Mouse (Mus musculus): ENCODE data around the gene Pigp.
"Not testable (repeated sequence)": the region's sequence is repeated elsewhere in the genome, so short reads cannot be mapped to it uniquely, and the experiment has no call there.

Gene Pigp

GRCm38 (mm10) chr16:94356776-94357494, 14.7 kb downstream of the Pigp start:
- no peak for DNase-seq

DNA sequence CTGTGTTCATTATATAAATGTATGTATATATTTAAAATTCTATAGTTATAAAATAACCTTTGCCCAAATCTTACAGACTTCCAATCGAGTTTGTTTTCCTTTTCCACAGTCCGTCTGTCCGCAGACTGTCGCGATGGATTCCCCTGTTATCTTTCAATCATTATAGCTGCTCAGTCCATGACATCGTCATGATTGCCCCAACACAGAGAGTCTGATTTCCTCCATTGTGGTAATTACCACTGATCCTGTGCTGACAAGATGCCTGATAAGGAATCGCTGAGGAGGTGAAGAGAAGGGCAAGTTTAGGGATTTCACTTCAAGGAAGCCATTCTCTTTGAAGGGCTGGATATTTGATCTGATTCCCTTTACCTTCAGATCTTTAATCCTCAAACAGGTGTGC, 15.6 kb downstream of the Pigp start:
- DNase-seq, result no peak

GRCm38 (mm10) chr16:94354450-94354849, 17.2 kb downstream of the Pigp start:
- no peak for DNase-seq

GRCm38 (mm10) chr16:94350287-94350677, 21.4 kb downstream of the Pigp start:
- DNase-seq, result no peak

- DNase-seq, result no peak
These were observed 21.9 kb downstream of the Pigp start for GRCm38 (mm10) chr16:94349588-94350286.

- DNase-seq, result no peak
These were observed 22.9 kb downstream of the Pigp start for GRCm38 (mm10) chr16:94348779-94349178.

DNA sequence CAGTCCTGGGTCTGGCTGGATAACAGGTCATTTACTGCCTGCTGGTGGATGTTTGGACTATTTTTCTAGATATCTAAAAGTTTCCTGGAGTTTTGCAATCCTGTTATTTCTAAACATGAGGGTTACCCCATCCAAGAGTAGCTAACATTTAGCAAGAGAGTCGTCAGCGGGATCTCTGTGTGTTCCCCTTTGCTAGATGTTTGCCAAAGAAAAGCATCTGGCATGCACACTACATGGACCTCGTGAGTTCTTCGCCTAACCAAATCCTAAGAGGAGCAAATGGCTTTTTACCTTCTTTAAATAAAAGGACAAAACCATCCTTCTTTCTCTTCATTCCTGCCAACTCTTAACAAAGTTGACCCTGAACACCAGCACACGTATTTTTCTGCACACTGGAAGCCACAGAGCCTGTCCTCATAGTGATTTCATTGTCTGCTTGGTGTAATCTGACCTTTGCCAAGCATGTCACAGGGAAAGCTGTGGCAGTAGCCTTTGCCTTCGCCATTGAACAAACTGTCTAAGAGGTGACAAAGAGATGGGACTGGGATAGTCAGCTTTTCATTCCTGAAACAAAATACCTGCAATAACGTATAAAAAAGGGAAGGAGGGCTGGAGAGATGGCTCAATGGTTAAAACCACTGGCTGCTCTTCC, 24.4 kb downstream of the Pigp start:
- DNase-seq, result peak; percentile 46

DNA sequence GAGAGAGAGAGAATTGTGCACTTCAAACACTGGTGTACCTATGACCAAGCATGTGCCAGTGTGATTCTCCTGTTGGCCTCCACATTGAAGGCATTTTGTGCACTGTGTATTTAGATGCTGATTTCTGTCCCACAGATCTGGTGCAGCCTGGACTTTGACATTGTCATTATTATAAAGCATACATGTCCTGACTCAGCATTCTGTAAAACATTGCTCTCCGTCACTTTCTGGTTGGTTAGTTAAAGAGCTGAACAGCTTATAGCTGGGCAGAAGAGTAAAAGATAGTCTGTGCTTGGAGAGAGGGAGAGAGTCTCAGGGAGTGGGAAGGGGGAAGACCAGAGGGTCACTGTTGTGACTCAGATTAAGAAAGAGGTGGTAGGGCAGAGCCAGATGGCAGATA, 25.9 kb downstream of the Pigp start:
- no peak for DNase-seq

DNA sequence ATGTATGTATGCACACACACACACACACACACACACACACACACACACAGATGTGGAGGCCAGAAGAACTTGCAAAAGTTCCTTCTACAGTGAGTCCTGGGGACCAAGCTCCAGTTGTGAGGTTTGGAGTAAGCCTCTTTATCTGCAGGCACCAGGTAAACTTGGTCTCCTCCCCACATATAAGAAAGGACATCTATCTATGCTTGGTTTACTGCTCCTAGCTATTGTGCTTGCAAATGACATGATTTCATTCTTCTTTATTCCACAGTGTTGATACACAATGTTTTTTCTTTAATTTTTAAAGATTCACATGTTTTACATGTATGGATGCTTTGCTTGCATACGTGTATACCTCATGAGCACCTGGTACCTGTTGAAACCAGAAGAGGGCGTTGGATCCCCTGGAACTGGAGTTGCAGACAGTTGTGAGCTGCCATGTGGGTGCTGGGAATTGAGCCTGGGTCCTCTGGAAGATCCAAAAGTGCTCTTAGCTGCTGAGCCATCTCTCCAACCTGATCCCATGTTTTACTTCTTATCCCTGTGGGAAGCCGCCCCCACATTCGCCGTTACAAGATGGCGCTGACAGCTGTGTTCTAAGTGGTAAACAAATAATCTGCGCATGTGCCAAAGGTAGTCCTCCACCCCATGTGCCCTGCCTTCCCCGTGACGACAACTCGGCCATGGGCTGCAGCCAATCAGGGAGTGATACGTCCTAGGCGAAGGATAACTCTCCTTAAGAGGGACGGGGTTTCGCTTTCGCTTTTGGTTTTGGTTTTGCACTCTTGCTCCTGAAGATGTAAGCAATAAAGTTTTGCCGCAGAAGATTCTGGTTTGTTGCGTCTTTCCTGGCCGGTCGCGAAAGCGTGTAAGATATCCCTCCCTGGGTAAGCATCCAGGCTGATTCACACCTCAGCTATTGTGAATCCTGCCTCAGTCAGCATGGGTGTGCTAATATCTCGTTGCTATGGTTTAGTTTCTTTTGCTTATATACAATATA, 32.2 kb downstream of the Pigp start:
- DNase-seq, result not testable (repeated sequence)

DNA sequence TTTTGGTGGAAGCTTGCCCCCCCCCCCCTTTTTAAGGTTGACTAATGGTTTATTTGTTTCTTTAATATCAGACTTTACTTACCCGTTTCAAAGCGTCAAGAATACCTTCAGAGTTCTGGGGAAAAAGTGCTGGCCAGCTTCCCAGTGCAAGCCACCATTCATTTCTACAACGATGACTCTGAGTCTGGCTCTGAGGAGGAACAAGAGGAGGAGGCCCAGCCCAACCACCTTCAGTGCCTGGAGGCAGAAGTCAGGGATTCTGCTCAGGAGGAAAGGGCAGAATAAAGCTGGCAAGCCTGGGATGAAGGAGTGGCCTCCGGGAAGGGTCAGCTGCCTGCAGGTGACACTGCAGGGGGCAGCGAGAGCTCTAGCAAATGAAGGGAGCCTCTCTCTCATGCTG, 36.0 kb downstream of the Pigp start:
- DNase-seq, result no peak

GRCm38 (mm10) chr16:94331886-94332252, 39.8 kb downstream of the Pigp start:
- DNase-seq, result peak; percentile 91

GRCm38 (mm10) chr16:94331233-94331885, 40.3 kb downstream of the Pigp start:
- no peak for DNase-seq

GRCm38 (mm10) chr16:94330429-94330828, 41.2 kb downstream of the Pigp start:
- DNase-seq, result no peak

DNA sequence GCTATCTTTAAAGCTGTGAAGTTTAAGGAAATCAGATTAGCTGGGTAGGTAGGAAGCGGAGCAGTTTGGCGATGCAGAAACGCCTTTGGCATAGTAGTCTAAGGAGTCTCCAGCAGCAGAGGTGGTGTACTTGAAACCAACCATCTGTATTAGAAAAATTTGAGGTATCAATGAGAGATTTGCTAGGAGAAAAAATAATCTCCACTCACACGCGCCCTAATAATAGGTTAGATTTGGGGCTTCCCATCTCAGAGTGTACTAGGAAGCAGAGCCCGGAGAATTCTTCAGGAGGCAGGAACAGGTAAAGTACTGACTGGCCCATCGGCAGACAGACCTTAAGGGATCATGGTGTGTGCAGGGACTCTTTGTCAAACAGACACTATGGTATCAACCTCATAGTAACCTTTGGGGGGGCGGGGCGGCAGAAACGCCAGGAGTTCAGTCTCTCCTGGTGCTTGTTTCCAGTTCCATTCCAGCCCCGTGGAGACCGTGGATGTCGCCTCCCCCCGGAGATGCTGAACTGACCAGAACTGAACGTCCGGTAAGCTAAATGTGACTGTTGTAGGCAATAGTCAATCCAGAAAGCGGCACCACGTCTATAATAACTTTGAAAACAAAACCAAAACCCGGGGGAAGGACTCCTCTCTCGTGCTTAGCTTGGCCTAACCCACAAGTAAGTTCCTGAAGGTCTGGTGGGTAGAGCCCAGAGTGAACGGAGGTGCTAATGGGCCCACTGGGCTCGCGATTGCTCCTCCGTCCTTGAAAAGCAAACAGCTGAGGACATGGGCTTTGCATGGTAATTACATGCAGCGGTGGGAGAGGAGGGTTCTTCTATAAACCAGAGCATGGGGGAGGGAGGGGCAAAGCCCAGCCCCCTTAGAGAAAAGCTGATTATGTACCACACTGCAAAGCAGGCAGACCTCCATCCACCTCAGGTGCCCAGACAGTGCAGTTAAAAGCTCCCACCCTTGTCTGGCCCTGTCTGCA, 42.5 kb downstream of the Pigp start:
- no peak for DNase-seq

- peak; percentile 89 for DNase-seq
These were observed 43.6 kb downstream of the Pigp start, which contains the start of gene Ripply3 for GRCm38 (mm10) chr16:94327781-94328711. TSS of gene Ripply3 (plus strand) at chr16:94328420.

DNA sequence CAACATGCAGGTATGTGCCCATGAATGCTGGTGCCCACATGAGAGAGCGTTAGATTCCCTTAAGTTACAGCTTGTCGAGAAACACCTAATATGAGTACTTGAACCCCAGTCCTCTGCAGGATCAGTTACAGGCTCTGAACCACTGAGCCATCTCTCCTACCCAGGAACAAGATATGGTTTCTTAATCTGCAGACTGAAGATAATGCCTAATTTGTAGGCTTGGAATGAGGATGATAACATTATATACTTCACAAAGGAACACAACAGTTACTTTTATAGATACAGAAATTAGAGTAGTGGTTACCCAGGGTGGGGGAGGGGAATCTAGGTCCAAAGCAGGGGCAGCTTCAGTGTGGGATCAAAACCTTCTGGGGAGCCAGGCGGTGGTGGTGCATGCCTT, 45.6 kb downstream of the Pigp start:
- DNase-seq, result no peak

GRCm38 (mm10) chr16:94323681-94324080, 48.0 kb downstream of the Pigp start:
- peak; percentile 65 for DNase-seq

GRCm38 (mm10) chr16:94320223-94320622, 51.4 kb downstream of the Pigp start:
- DNase-seq, result no peak

GRCm38 (mm10) chr16:94317752-94318151, 53.9 kb downstream of the Pigp start:
- DNase-seq, result peak; percentile 85

DNA sequence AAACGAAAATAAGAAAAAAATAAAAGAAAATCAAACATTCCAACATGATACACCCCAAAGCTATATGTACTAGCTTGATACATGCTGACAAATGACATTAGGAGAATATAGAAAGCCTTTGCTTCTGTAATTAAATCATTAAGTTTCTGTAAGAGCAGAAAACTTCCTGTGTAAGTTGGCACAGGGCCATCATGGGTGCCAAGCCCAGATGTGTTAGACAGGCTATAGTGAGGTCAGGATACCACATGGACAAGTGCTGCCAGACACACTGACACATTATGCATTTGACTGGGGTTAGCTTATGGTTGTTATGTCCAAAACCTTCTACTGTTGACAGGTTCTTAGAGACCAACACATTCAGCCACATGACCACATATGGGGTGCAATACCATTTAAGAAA, 56.4 kb downstream of the Pigp start:
- DNase-seq, result no peak

Measured in lung, postnatal 36 days (tissue).